Mouse (Mus musculus) common myeloid progenitor, adult 5-6 weeks (primary cell): ENCODE results near the gene Ing1. TPM values are rescaled to one million over a fixed set of nuclear protein-coding genes. Genes with fewer than 3 reads are reported as not detected.
"Not testable (repeated sequence)": the region's sequence is repeated elsewhere in the genome, so short reads cannot be mapped to it uniquely, and the experiment has no call there.

Experiments used
- ATAC-seq: replicated peaks from 2 replicates; pipeline ENCODE4 v1.8.0; 2016; ENCODE audit warnings: low read depth, mild to moderate bottlenecking, moderate TSS enrichment, inconsistent platforms; ENCODE audit not compliant: poor library complexity, severe bottlenecking
- total RNA-seq: library from RNA; stranded (forward); fragments of 200-1000, 187-1606 nt; gene quantifications from 2 replicates; pipeline ENCODE4 v1.2.3, GENCODE M21; 2017

Ing1 gene
- total RNA-seq, 1 experiment from 2014 or later = 53.5 TPM

DNA sequence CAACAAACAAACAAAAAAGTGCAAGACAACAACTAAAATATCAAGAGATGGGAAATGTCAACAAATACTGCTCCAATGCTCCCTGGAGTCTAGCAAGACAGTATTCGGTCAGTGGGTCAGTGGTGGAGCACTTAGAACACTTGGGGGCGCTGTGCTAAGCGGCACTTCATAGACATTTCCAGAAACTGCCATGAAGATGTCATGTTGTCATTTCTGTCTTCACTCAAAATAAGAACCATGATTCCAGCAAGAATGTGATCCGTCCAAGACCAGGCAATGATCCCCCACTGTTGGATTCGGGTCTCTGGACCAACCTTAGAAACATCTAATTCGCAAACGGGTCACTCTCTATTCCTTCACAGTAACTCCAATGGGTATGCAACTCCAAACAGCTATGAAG lies 5.7 kb upstream of the Ing1 start:
- ATAC-seq = peak; percentile 48; the same call in 1 of the 2 replicates

- peak; percentile 66 for ATAC-seq
Observed at GRCm38 (mm10) chr8:11550281-11550948, 5.0 kb upstream of the Ing1 start, which contains the start of gene Cars2. Cars2 (minus strand) TSS chr8:11550783.

DNA sequence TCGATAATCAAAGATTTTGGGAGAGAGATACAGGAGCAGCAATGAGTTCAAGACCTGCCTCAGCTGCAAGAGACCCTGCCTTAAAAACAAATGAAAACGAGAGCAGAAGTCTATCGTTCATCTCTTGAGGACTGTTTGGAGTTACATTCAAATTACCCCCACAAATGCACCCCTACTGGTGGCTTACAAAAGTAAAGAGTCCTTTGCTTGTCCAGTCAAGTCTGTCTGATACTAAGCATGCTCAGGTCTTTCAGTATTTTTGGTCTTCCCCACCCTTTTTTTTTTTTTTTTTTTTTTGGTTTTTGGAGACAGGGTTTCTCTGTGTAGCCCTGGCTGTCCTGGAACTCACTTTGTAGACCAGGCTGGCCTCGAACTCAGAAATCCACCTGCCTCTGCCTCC lies 3.9 kb upstream of the Ing1 start:
- not testable (repeated sequence) for ATAC-seq

- no peak for ATAC-seq
Observed at GRCm38 (mm10) chr8:11552390-11552789, 3.0 kb upstream of the Ing1 start.

DNA sequence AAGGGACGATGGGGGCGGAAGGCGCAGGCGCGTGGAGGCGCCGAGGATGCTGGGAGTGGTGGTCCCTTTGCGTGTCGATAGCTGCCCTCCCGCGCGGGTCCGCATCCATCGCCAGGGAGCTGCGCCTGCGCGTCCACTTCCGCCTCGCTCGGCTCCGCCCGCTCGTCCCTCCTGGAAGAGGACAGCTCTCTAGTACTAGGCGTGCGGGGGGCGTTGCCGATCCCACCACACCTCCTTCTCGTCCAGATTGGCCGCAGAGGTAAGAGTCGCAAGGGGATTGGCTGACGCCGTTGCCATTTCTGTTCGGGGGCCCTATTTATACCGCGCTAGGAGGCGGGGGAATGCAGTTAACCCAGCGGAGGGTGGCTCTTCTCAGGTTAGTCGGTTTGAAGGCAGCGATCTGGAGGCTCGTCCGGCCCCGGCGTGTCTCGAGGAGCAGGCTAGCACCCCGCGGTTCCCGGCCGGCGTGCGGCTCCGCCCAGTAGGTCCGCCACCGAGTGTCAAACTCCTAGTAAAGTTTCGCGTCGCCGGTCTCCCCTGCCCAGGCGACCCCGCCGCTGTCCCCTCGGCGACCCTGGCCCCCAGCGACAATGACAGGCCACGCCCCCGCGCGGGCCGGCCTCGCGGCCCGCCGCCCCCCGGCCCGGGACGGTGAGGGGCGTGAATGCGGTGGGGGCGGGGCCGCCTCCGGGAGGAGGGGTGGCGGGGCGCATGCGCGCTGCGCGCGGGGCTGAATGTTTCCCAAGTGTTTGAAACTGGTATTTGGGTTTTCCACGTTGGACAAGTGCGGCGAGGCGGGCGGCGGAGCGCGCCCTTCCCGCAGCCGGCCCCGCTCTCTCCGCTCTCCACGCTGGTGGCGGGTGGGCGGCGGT lies 585 bp downstream of the Ing1 start:
- peak; percentile 57 for ATAC-seq

- ATAC-seq = no peak
Observed at GRCm38 (mm10) chr8:11556691-11557423, 1.5 kb downstream of the Ing1 start.

DNA sequence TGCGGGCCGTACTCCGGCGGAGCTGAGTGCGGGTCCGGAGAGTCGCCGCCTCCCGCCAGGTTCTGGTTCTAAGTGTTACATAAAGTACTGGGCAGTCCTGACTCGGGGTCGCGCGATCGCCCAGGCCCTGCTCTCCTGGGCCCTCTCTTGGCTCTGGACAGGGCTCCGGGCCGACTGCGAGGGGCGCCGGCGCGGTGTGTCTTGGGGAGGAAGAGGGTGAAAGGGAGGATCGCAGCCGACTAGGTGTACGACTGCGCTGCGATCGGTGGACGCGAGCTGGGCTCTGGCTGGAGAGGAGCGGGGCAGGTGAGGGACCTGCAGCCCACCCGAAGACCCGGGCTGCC lies 2.0 kb downstream of the Ing1 start:
- no peak for ATAC-seq

DNA sequence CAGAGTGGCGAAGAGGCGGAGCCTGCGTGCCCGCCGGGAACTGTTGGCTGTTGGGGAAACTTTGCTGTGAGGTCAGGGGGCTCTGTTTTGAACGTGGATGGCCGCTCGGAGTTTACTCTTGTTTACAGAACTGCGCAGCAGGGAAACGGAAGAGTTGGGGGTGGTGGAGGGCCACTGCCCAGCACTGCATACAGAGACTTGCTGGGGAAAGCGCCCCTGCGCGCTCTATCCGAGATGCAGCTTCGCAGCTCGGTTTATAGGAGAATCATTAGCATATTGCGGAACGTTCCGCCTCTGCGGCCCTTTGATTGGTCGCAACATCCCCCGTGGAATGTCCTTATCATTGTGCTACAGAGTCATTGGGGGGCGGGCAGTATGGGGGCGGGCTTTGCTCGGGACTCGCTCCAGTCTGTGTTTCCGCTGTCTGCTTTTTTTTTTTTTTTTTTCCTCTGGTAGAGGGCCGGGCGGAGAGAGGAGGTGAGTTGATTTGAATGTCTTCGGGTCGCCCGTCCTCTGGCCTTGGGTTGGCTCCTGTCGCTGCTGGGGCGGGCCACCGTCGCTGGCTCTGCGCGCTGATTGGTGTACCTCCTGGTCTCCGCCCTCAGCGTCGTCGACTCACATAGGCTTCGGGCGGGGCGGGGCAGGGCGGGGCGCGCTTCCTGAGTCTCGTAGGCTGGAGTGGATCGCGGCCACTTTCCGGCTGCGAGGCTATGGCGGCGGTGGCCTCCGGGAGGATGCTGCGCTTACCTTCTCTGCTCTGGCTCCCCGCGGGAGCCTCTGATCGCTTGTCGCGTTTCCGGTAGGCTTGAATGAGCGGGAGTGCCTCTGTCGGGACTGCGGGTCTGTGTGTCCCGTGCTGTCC lies 2.6 kb downstream of the Ing1 start:
- peak; percentile 66 for ATAC-seq

- ATAC-seq = no peak
Observed at GRCm38 (mm10) chr8:11559511-11559910, 4.1 kb downstream of the Ing1 start.

DNA sequence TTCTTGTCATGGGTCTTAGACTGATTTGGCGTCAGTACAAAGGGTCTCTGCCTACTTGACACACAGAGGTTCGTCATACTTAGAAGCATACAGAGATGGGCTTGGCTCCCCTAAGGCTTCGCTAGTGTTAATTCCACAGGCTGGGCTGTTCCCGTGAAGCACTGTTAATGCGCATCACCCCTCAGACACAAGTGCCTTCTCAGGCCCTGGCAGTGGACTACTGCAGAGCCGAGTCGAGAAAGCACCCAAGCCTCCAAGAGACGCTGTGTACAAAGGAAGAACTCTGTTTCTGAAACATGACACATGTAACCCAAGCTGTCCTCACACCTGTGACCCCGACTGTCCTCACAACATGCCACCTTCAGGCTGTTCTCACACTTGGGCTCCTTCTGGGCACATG lies 4.8 kb downstream of the Ing1 start:
- ATAC-seq = no peak

DNA sequence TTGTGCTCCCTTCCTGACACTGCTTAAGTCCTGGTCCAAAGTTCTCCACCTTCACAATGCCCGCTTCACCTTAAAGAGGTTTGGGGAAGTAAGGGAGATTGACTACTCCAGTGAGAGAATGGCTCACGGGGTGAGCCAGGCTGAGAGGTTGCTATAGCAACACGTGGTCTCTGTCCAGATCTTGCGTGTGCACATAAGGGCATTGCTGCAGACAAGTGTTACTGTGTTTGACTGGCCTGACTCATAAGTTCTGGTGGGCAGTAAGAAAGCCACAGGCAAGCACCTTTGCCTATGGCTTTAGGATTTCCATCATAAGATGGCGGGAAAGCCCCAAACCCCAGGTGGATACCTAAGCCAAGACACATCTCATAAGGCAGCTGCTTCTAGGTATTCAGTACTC lies 8.9 kb downstream of the Ing1 start:
- ATAC-seq = peak; percentile 66

DNA sequence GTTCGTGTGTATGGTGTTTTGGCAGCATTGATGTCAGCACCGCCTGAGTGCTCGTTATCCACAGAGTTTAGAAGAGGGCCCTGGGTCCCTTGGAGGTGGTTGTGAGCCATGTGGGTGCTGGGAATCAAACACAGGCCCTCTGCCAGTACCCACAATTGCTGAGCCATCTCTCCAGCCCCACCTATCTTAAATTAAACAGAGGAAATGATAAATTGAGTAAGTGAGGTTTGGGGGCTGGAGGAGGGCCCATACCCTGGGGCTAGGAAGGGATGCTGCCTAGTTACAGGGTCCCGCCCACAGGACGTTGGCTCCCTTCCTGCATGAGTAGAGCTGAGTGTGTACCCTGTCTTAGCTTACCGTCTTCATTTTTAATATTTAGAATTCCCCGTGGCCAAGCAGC lies 9.3 kb downstream of the Ing1 start:
- ATAC-seq = no peak

- not testable (repeated sequence) for ATAC-seq
Observed at GRCm38 (mm10) chr8:11568193-11568592, 12.8 kb downstream of the Ing1 start.

DNA sequence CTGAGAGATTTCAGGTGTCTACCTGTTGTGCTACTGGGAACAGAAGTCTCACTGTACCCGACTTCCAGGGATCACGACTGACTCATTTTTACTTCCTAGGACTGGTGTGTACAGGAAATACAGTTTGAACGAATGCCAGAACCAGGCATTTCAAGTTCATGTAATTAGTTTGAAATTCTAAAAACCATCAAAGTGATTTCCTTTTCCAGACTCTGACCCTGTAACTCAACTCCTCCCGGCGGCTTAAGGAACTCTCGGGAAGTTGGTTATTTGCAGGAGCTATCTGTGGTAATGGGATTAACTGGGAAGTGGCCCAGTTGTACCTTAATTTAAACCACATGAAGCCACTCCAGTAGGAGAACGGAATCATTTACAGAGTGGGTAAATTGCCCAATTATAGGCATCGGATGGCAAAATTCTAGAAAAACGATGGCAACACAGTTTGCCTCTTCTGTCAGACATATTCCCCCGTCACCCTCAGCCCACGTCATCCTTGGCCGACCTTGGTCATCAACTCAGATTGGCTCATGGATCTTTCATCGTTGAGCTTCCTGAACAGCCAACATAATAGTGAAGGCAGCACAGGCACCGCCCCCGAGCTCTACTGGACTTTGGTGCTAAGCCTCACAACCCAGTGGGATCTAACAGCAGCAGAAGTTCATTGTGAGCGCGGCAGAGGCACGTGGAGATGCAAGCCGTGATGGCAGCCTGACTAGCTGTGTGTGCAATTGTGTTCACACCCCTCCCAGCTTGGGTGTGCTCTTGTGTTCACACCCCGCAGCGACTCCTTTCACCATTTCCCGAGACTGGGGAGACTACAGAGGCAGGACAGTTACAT lies 14.1 kb downstream of the Ing1 start:
- no peak for ATAC-seq

DNA sequence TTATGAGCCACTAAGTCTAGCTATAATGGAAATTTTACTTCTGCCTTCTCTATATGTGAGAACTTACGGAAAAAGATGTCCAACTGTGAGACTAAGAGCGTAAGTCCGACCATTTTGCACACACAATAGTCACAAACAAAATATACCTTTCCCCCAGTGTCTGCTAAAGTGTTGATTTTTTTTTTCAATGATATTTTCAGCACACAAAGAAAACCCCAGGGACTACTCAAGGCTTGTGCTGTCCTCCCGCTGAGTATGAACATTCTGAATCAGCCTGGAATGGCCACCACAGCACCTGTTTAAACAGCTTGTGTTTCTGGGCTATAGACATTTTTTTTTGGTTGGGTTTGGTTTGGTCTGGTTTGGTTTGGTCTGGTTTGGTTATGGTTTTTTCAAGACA lies 15.4 kb downstream of the Ing1 start:
- ATAC-seq = no peak

DNA sequence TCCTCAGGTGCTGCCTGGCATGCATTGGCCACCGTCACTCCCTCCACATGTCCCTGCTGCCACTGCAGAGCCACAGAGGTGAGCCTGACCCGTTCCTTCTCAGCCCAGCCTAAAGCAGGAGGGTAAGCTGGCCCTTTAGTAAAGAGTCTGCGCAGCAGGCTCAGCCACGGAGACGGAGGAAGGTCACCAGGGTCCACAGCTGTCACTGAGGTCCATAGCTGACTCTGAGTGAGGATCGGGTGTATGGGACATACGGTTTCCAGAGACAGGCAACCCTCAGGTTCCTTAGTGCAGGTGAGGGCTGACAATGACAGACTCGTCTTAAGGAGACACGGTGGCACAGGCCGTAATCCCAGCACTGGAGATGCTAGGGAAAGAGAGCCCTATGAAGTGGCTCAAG lies 16.6 kb downstream of the Ing1 start:
- ATAC-seq = no peak

- ATAC-seq = no peak
Observed at GRCm38 (mm10) chr8:11572428-11572827, 17.1 kb downstream of the Ing1 start.

GRCm38 (mm10) chr8:11574911-11575603 lies 19.7 kb downstream of the Ing1 start:
- ATAC-seq = peak; percentile 64
